Mouse (Mus musculus) Muller cell, postnatal 12 days (primary cell): ENCODE results near the gene Def6.
"Not testable (repeated sequence)": the region's sequence is repeated elsewhere in the genome, so short reads cannot be mapped to it uniquely, and the experiment has no call there.

Experiments
- DNase-seq: peaks from one replicate; pipeline ENCODE4 v3.0.0-alpha.2; 2015; ENCODE audit errors: inconsistent ontology term

Gene Def6

GRCm38 (mm10) chr17:28208314-28208612 lies 685 bp downstream of the Def6 start:
- no peak for DNase-seq

GRCm38 (mm10) chr17:28209457-28210110 lies 2.0 kb downstream of the Def6 start:
- no peak for DNase-seq

- DNase-seq = no peak
Observed at GRCm38 (mm10) chr17:28211921-28212341, 4.4 kb downstream of the Def6 start.

GRCm38 (mm10) chr17:28212391-28212790 lies 4.8 kb downstream of the Def6 start:
- no peak for DNase-seq

- no peak for DNase-seq
Observed at GRCm38 (mm10) chr17:28213236-28213635, 5.7 kb downstream of the Def6 start.

- no peak for DNase-seq
Observed at GRCm38 (mm10) chr17:28216791-28217190, 9.2 kb downstream of the Def6 start.

GRCm38 (mm10) chr17:28217721-28218649 lies 10.4 kb downstream of the Def6 start:
- DNase-seq = no peak

- DNase-seq = not testable (repeated sequence)
Observed at GRCm38 (mm10) chr17:28222463-28222862, 14.9 kb downstream of the Def6 start.

GRCm38 (mm10) chr17:28223561-28224391 lies 16.2 kb downstream of the Def6 start:
- DNase-seq = peak; percentile 95

- DNase-seq = no peak
Observed at GRCm38 (mm10) chr17:28224615-28225014, 17.0 kb downstream of the Def6 start.

GRCm38 (mm10) chr17:28226014-28226413 lies 18.4 kb downstream of the Def6 start:
- DNase-seq = peak; percentile 79

- no peak for DNase-seq
Observed at GRCm38 (mm10) chr17:28230486-28230885, 22.9 kb downstream of the Def6 start.

- no peak for DNase-seq
Observed at GRCm38 (mm10) chr17:28231026-28231736, 23.6 kb downstream of the Def6 start.

GRCm38 (mm10) chr17:28232475-28233060 lies 25.0 kb downstream of the Def6 start, which contains the start of gene Ppard:
Gene Ppard (plus strand): TSS chr17:28232700.
- DNase-seq = peak; percentile 98

GRCm38 (mm10) chr17:28233091-28233731 lies 25.6 kb downstream of the Def6 start:
- peak; percentile 44 for DNase-seq

- DNase-seq = no peak
Observed at GRCm38 (mm10) chr17:28234641-28235040, 27.1 kb downstream of the Def6 start.

- DNase-seq = peak; percentile 62
Observed at GRCm38 (mm10) chr17:28235982-28236635, 28.5 kb downstream of the Def6 start.

GRCm38 (mm10) chr17:28236636-28237015 lies 29.0 kb downstream of the Def6 start:
- DNase-seq = no peak

GRCm38 (mm10) chr17:28237362-28237761 lies 29.8 kb downstream of the Def6 start:
- no peak for DNase-seq

GRCm38 (mm10) chr17:28237874-28238273 lies 30.3 kb downstream of the Def6 start:
- DNase-seq = no peak
